Mouse (Mus musculus) sigmoid colon, adult 10 weeks (tissue): ENCODE results near the gene Psmd12. TPM values are rescaled to one million over a fixed set of nuclear protein-coding genes. Genes with fewer than 3 reads are reported as not detected.

Experiments used
- polyA plus RNA-seq: library from polyadenylated mRNA; stranded (reverse); fragments of 350-450 nt; fragmentation: Illumina TruSeq; extraction: RNeasy Lipid Tissue Mini Kit (QIAGEN cat#74804); gene quantifications from one replicate; pipeline ENCODE4 v1.2.3, GENCODE M21; 2014; ENCODE audit warnings: low read depth, low replicate concordance

Gene Psmd12
- polyA plus RNA-seq = 138 TPM

DNA sequence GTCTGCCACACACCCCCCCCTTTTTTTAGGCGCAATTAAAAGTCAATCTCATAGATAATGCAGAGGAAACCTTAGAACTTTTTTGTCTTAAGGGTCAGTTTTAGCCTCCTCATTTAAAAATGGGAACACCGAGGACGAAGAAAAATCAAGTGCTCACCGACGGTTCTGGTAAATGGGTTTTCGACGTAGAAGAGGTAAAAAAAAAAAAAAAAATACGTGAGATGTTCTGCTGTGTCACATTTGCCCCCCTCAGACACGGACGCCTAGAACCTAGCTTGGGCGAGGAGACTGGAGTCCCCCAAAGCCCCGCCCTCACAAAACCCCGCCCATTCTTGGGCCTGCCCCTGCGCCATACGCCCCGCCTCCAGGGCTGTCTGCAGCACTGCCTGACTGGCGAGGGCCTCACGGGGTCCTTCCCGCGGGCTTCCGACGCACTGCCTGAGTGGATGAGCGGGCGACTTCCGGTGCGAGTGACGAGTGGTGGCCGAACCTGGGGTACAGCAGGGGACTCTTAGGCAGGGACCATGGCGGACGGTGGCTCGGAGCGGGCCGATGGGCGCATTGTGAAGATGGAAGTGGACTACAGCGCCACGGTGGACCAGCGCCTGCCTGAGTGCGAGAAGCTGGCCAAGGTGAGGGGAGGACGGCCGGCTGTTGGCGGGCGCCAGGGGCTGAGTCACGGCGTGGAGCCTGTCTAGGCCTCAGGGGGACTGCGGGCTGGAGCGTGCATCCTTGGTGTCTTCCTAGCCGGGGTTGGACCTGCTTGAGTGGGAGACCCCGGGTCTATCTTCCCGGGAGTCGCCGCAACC lies at the start of gene Psmd12:
Gene Psmd12 (plus strand): TSS at position 432 of the 809 bp plus-strand sequence.

DNA sequence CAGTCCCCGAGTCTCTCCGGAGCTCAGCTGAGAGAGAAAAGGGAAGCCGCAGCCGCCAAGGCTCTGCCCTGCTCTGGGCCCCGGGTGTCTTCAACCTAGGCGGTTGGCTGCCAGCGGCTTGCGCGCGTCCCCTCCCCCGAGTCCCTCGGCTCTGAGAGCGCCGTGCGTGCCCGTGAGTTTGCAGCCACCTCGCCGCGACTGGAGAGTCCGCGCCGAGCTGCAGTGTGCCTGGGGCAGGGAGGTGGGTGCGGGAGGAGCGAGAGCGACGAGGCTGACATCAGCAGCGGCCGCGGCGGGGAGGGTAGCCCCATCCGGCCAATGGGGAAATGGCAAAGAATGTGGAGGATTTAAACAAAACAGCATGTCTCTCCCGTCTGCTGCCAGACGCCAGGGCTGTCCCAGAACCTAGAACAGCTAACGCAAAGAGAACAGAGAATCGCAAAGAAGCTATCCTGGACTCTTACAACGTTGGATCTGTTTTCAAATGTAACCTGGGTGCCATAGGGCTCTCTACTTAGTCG lies 8.7 kb upstream of the Psmd12 start, which contains the start of gene Pitpnc1:
Gene Pitpnc1 (minus strand): TSS at position 179 of the 521 bp plus-strand sequence.

DNA sequence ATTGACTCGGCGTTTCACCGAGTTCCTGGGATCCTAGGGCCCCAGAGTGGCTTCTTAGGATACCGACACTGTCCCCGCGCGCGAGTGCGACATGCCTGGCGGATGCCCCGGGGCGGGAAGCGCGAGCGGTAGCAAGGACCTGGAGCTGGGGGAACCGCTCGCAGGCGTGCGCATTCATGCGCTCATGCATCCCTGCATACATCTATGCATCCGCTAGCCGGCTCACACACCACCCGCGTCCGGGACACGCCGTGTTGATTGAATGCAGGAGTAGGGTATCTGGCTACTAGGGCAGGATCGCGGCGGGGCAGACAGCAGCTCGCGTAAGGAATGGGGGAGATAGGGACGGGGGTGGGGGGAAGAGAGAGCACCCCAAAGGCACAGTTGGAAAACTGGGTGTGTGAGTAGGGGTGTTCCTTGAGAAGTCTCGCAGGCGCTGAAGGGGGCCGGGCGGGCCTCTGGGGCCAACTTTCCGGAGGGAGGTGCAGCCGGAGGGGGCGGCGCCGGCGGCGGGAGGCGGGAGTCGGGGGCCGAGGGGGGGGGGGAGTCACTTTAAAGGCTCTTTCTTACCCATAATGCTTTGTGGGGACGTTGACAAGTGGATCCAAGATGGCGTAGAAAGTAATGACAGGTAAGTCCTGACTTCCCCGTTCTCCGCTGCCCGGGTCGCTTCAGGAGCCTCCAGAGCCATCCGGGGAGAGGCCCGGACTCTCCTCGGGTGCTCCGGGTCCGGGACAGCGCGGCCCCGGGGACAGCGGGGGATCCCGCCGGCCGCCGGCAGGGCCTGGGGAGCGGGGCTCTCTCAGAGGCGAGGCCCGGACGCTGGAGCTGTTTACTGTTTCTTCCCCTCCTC lies 68.3 kb downstream of the Psmd12 start, which contains the start of gene Helz:
Gene Helz (plus strand): TSS at position 580 of the 853 bp plus-strand sequence.

Other genes starting within 250 kb of the Psmd12 start
- gene Pitpnc1, start 8.8 kb upstream of the Psmd12 start, polyA plus RNA-seq = 11.4 TPM
- gene Helz, start 68.4 kb downstream of the Psmd12 start, polyA plus RNA-seq = 17.1 TPM
- gene Cacng1, start 237.0 kb downstream of the Psmd12 start, polyA plus RNA-seq = not detected